Mouse (Mus musculus): ENCODE data around the gene Ggn. TPM values are rescaled to one million over a fixed set of nuclear protein-coding genes. Genes with fewer than 3 reads are reported as not detected.
"Not testable (repeated sequence)": the region's sequence is repeated elsewhere in the genome, so short reads cannot be mapped to it uniquely, and the experiment has no call there.

Gene Ggn
- polyA plus RNA-seq, 1 experiment from 2014 or later = 0.27 TPM

DNA sequence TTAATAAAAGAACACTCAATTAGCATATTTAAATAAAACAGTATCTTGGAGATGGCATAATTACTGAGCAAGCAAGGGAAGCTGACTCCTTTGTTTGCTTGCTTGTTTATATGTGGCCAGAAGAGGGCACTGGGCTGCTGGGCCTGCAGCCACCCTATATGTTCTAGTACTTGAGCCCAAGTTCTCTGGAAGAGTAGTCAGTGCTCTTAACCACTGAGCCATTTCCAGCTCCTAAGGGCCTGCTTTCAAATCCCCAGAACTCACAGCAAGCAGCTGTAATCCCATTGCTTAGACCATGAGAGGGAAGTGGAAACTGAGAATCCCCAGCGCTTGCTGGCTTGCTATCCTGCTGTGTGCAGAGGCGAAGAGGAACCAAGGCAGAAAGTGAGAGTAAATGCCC lies 41.3 kb upstream of the Ggn start:
- no peaks in the 10 kb centered on the region for H3K36me3 ChIP-seq (ENCODE audit: control insufficient read depth, insufficient read depth)
- ATAC-seq = no peak
- H3K9ac ChIP-seq (ENCODE audit: low read depth, low read length) = no peak overlapping the region
- no peaks in the 10 kb centered on the region for H3K27me3 ChIP-seq (replicated peaks; ENCODE audit: control insufficient read depth, insufficient read depth, low read length)
- TF ChIP-seq CTCF (IDR thresholded peaks at IDR 0.05; ENCODE audit: low read depth) = peak; percentile 84
- H3K9me3 ChIP-seq (ENCODE audit: control insufficient read depth) = no peaks in the 10 kb centered on the region
- WGBS = 88% methylated on average over 2 of the region's 2 CpGs
- no peak overlapping the region for H3K27ac ChIP-seq (ENCODE audit: low read depth, low read length)
- no peak overlapping the region for H3K4me3 ChIP-seq (ENCODE audit: low read depth, low read length)
- H3K4me2 ChIP-seq (replicated peaks; ENCODE audit: low read depth) = no peak overlapping the region
- 0 out of 2 replicates have a peak, but pooled peaks cover 3% of the 10 kb centered on the region for H3K4me1 ChIP-seq (replicated peaks; ENCODE audit: control insufficient read depth, insufficient read depth, low read length)

DNA sequence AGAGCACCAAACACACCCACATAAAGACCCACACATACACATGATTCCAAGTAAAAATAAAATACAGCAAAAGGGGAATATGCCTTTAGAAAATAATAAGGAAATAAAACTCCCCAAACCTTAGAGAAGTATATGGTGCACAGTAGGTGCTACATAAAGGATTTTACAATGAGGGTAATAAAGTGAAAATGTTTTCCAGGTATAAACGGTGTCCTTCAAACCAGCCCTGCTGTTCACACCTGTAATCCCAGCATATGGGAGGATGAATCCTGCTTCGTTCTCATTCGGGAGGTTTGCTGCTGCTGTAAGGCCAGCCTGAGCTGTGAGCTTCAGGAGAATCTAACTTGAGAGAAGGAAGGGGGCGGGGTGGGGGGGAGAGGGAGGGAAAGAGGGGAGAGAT lies 35.8 kb upstream of the Ggn start:
- 5% methylated on average over 4 of the region's 4 CpGs for WGBS
- Histone ChIP-seq H3K36me3 (ENCODE audit: control insufficient read depth, insufficient read depth) (no peaks in the 10 kb centered on the region), H3K9ac (ENCODE audit: low read depth, low read length) (no peak overlapping the region), H3K9me3 (ENCODE audit: control insufficient read depth) (no peaks in the 10 kb centered on the region), H3K27ac (ENCODE audit: low read depth, low read length) (no peak overlapping the region), H3K27me3 (replicated peaks; ENCODE audit: control insufficient read depth, insufficient read depth, low read length) (no peaks in the 10 kb centered on the region; the same call in 1 of the 2 replicates), H3K4me1 (replicated peaks; ENCODE audit: control insufficient read depth, insufficient read depth, low read length) (no peaks in the 10 kb centered on the region), H3K4me2 (replicated peaks; ENCODE audit: low read depth) (peak overlapping the region; percentile 44), H3K4me3 (ENCODE audit: low read depth, low read length) (no peak overlapping the region)
- ATAC-seq = no peak
- TF ChIP-seq CTCF (IDR thresholded peaks at IDR 0.05; ENCODE audit: low read depth) = no peak

DNA sequence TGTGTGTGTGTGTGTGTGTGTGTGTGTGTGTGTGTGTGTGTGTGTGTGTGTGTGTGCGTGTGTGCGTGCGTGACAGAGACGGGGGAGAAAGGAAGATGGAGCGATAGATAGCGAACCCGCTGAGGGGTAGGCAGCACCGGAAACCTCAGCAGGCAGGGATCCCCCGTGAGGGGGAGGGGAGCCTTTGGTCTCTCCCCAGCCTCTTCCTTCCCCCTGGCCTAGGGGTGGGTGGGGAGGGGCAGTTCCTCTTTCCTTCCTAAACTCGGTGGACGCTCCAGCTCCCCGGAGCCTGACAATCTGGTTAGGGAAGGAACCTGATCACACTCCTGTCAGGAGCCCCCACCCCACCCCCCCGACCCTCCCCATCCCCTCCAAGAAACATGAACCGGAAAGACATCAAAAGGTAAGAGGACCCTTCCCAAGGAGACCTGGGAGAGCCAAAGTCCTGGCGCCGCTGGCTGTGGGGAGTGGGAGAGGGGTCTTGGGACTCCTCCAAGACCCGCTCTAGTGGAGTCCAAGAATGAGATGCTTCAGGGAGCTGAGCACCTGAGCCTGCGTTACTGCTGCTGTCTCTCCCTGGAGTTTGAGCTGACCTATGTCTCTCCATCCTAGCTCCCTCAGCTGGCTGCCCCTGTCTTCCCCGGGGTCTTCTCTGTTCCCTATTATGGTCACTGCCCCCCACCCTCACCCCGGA lies 35.2 kb upstream of the Ggn start, which contains the start of gene Rasgrp4:
Rasgrp4 (plus strand) TSS at position 159 of the 694 bp plus-strand sequence.
- WGBS = 2% methylated on average over 15 of the region's 20 CpGs
- H3K27me3 ChIP-seq (replicated peaks; ENCODE audit: control insufficient read depth, insufficient read depth, low read length) = no peaks in the 10 kb centered on the region; the same call in 1 of the 2 replicates
- peak within 1 kb of the TSS; percentile 11 for H3K4me3 ChIP-seq (ENCODE audit: low read depth, low read length)
- H3K4me2 ChIP-seq (replicated peaks; ENCODE audit: low read depth) = peak within 1 kb of the TSS; percentile 44
- no peak for TF ChIP-seq CTCF (IDR thresholded peaks at IDR 0.05; ENCODE audit: low read depth)
- H3K4me1 ChIP-seq (replicated peaks; ENCODE audit: control insufficient read depth, insufficient read depth, low read length) = no peaks in the 10 kb centered on the region
- H3K9ac ChIP-seq (ENCODE audit: low read depth, low read length) = no peak within 1 kb of the TSS
- no peaks in the 10 kb centered on the region for H3K9me3 ChIP-seq (ENCODE audit: control insufficient read depth)
- ATAC-seq = no peak
- H3K27ac ChIP-seq (ENCODE audit: low read depth, low read length) = no peak within 1 kb of the TSS
- no peaks in the 10 kb centered on the region for H3K36me3 ChIP-seq (ENCODE audit: control insufficient read depth, insufficient read depth)

DNA sequence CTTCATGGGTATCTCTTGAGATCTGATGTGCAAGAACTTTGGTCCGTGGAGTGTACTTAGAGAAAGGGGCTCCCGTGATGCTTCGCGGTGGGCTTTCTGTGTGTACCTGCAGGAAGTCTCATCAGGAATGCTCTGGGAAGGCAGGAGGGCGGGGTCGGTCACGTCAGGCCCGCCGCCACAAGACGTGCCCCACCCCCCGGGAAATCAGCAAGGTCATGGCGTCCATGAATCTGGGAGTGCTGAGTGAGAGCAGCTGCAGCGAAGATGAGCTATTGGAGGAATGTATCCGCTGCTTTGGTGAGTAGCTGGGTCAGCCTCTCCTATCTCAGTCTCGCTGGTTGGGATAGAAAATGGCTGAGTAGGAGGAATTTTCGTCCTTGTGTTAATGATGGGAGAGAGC lies 32.6 kb upstream of the Ggn start:
- no peak for ATAC-seq
- Histone ChIP-seq H3K9me3 (ENCODE audit: control insufficient read depth) (no peaks in the 10 kb centered on the region), H3K4me3 (ENCODE audit: low read depth, low read length) (no peak overlapping the region), H3K9ac (ENCODE audit: low read depth, low read length) (no peak overlapping the region), H3K27ac (ENCODE audit: low read depth, low read length) (no peak overlapping the region), H3K4me2 (replicated peaks; ENCODE audit: low read depth) (no peak overlapping the region), H3K27me3 (replicated peaks; ENCODE audit: control insufficient read depth, insufficient read depth, low read length) (no peaks in the 10 kb centered on the region; the same call in 1 of the 2 replicates), H3K4me1 (replicated peaks; ENCODE audit: control insufficient read depth, insufficient read depth, low read length) (no peaks in the 10 kb centered on the region), H3K36me3 (ENCODE audit: control insufficient read depth, insufficient read depth) (no peaks in the 10 kb centered on the region)
- TF ChIP-seq CTCF (IDR thresholded peaks at IDR 0.05; ENCODE audit: low read depth) = no peak
- WGBS = 32% methylated on average over 16 of the region's 16 CpGs

DNA sequence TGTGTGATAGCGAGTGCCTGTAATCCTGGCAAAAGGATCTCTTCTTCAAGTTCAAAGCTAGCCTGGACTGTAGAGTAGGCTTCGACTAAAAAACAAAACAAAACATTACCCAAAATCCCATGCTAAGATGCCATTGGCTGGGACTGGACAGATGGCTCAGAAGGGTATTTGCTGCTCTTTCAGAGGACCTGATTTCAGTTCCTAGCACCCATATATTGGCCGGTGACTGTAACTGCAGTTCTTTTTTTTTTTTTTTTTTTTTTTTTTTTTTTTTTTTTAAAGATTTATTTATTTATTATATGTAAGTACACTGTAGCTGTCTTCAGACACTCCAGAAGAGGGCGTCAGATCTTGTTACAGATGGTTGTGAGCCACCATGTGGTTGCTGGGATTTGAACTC lies 30.8 kb upstream of the Ggn start:
- H3K4me2 ChIP-seq (replicated peaks; ENCODE audit: low read depth); H3K4me3 ChIP-seq (ENCODE audit: low read depth, low read length); H3K27ac ChIP-seq (ENCODE audit: low read depth, low read length); H3K36me3 ChIP-seq (ENCODE audit: control insufficient read depth, insufficient read depth); ATAC-seq; H3K27me3 ChIP-seq (replicated peaks; ENCODE audit: control insufficient read depth, insufficient read depth, low read length); H3K9ac ChIP-seq (ENCODE audit: low read depth, low read length); H3K9me3 ChIP-seq (ENCODE audit: control insufficient read depth); H3K4me1 ChIP-seq (replicated peaks; ENCODE audit: control insufficient read depth, insufficient read depth, low read length): not testable (repeated sequence)
- 86% methylated on average over 3 of the region's 4 CpGs for WGBS

DNA sequence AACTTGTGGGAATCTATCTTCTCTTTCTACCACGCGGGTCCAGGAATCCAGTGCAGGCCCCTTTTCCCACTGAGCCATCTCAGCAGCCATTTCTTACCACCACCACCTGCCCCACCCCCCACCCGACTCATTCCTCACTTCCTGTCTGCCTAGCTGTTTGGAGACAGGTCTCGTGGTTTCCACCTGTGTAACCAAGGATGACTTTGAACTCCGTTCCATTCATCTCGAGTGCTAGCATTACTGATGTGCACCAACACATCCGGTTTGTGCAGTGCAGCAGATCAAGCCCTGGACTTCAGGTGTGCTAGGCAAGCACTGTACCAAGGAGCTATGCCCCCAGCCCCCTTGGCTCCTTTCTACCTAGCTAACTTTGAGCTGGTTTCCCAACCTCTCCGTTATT lies 28.6 kb upstream of the Ggn start:
- Histone ChIP-seq H3K9me3 (ENCODE audit: control insufficient read depth) (no peaks in the 10 kb centered on the region), H3K27me3 (replicated peaks; ENCODE audit: control insufficient read depth, insufficient read depth, low read length) (no peaks in the 10 kb centered on the region; the same call in 1 of the 2 replicates), H3K4me3 (ENCODE audit: low read depth, low read length) (no peak overlapping the region), H3K4me2 (replicated peaks; ENCODE audit: low read depth) (no peak overlapping the region), H3K27ac (ENCODE audit: low read depth, low read length) (no peak overlapping the region), H3K36me3 (ENCODE audit: control insufficient read depth, insufficient read depth) (no peaks in the 10 kb centered on the region), H3K9ac (ENCODE audit: low read depth, low read length) (no peak overlapping the region), H3K4me1 (replicated peaks; ENCODE audit: control insufficient read depth, insufficient read depth, low read length) (no peaks in the 10 kb centered on the region)
- WGBS = 76% methylated on average over 8 of the region's 8 CpGs
- no peak for TF ChIP-seq CTCF (IDR thresholded peaks at IDR 0.05; ENCODE audit: low read depth)
- ATAC-seq = no peak

Data from intestine, postnatal 0 days (tissue).